Mouse (Mus musculus) E14TG2a.4 (cell line): ENCODE results near the gene Rsl1d1.
"Not testable (repeated sequence)": the region's sequence is repeated elsewhere in the genome, so short reads cannot be mapped to it uniquely, and the experiment has no call there.

ENCODE experiments used
- H3K27me3 ChIP-seq: 2 replicates; pipeline ENCODE4 v1.6.1; 2014; ENCODE audit warnings: low read length, control low read depth; ENCODE audit not compliant: insufficient read depth
- H3K36me3 ChIP-seq: 2 replicates; pipeline ENCODE4 v1.6.1; 2014; ENCODE audit warnings: low read length, control low read depth; ENCODE audit not compliant: insufficient read depth
- H3K4me1 ChIP-seq: replicated peaks from 2 replicates; pipeline ENCODE4 v1.6.1; 2014; ENCODE audit warnings: low read depth, low read length, control low read depth
- H3K4me3 ChIP-seq: replicated peaks from 2 replicates; pipeline ENCODE4 v1.5.1; 2014; ENCODE audit warnings: mild to moderate bottlenecking, low read length
- H3K9me3 ChIP-seq: 2 replicates; pipeline ENCODE4 v1.6.1; 2014; ENCODE audit warnings: low read length, control low read depth
- CTCF ChIP-seq: conservative IDR thresholded peaks from 2 replicates; pipeline ENCODE4 v1.5.1; 2014; ENCODE audit warnings: low read length
- NANOG ChIP-seq: IDR thresholded peaks from 2 replicates; pipeline ENCODE4 v1.6.1; 2014; ENCODE audit warnings: borderline replicate concordance, low read length, mixed read lengths
- POU5F1 ChIP-seq: IDR thresholded peaks from 2 replicates; pipeline ENCODE4 v1.6.1; 2014; ENCODE audit warnings: low read length, borderline replicate concordance

The Rsl1d1 gene

DNA sequence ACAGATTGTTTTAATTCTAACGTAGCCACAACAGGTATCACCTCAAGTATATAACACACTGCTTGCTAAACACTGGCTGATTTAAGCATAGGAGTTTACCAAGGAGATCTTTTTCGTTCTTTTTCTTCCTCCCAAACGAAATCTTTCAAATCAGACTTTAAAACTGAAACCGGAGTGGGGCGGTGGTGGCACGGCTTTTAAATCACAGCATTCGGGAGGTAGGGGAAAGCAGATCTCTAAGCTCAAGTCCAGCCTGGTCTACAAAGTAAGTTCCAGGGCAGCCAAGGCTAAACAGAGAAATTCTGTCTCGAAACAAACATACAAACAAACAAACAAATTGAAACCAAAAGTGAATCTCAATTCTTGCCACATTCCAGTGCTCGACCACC is 28.0 kb downstream of the Rsl1d1 start:
- Histone ChIP-seq H3K9me3 (peaks cover 5% of the 10 kb centered on the region), H3K4me1 (peaks cover 52% of the 10 kb centered on the region), H3K4me3 (peak overlapping the region; percentile 98), H3K27me3 (peaks cover 20% of the 10 kb centered on the region), H3K36me3 (no peaks in the 10 kb centered on the region)
- TF ChIP-seq CTCF (no peak), NANOG (no peak), POU5F1 (no peak)

DNA sequence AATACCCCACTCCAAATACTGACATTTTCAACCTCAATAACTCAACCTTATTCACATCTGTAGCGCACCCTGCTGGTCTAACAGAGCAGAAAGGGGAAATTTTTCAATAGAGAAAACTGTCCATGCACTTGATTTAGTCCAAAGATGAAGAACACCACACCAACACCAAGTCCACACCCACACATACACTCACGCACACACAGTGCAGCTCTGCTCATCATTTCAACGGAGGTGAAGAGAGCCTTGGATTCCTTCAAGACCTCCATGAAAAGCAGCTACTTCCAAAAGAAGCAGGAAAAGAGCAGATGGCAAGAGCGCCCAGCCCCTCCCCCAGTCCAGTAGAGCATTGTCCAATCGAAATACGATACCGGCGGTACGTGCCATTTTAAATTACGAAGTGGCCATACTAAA is 28.5 kb downstream of the Rsl1d1 start:
- H3K27me3 ChIP-seq: peaks cover 20% of the 10 kb centered on the region
- peaks cover 5% of the 10 kb centered on the region for H3K9me3 ChIP-seq
- H3K4me3 ChIP-seq: peak overlapping the region; percentile 98
- no peak for TF ChIP-seq POU5F1
- peak; percentile 47 for TF ChIP-seq CTCF
- H3K4me1 ChIP-seq: peaks cover 52% of the 10 kb centered on the region
- H3K36me3 ChIP-seq: no peaks in the 10 kb centered on the region

DNA sequence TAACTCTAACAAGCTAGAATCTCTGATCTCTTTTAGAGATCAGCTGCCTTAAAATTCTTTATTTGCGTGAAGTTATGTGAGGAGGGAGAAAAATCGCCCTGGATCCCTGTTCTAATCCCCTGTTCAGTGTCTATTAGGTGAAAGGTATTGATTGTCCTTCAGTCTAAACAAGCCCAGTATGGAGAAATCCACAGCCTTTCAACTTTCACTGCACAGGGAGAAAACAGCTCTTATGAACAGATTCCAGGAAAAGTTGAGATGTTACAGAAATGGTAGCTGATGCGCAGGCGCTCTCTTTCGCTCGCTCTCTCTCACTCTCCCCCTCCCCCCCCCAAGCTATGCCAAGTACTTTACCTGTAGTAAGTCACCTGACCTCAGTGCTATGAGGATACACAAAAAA is 31.5 kb downstream of the Rsl1d1 start:
- Histone ChIP-seq H3K9me3 (no peaks in the 10 kb centered on the region), H3K36me3 (no peaks in the 10 kb centered on the region), H3K4me3 (no peak overlapping the region), H3K4me1 (peaks cover 42% of the 10 kb centered on the region), H3K27me3 (no peaks in the 10 kb centered on the region)
- TF ChIP-seq CTCF (no peak), POU5F1 (no peak), NANOG (no peak)

DNA sequence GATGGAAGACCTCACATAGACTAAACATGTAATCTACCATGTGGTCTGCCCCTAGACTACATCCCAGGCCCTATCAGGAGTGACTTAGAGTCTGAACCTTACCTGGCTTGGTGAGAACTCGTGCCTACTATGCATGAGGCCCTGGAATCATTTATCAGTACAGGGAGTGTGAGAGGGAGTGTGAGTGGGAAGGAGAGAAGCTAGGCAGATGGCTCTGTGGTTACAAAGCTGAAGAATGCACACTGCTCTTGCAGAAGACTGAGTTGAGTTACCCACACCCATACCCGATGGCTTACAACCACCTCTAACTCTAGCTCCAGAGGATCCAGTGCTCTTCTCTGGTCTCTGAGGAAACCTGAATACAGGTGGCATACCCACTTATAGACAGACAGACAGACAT is 36.7 kb downstream of the Rsl1d1 start:
- no peaks in the 10 kb centered on the region for H3K27me3 ChIP-seq
- no peak overlapping the region for H3K4me3 ChIP-seq
- peaks cover 15% of the 10 kb centered on the region for H3K4me1 ChIP-seq
- peaks cover 23% of the 10 kb centered on the region for H3K36me3 ChIP-seq
- no peaks in the 10 kb centered on the region for H3K9me3 ChIP-seq
- no peak for TF ChIP-seq POU5F1
- TF ChIP-seq NANOG: no peak
- TF ChIP-seq CTCF: no peak

DNA sequence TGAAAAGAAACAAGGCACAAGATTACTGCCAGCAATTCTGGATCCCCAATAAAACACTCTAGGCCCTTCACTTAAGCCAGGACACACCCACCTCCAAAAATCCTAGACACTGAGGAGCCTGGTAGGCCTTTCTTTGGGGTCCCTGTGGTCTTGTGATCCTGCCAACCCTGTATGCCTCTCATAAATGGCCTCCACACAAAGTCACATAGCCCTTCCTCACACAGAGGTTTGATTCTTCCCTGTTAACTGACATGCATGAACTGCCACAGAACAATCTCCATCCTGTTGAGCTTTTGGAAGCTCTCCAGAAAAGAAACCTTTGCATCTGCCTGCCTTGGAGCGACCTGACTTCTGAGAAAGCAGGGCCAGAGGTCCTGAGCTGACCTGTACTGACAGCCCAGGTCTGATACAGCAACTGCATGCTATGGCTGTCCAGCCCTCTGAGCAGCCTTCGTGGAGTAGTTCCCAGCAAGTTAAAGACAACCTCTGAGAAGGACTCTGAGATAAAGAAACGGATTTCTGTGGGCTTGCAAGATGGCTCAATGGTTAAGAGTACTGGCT is 38.4 kb downstream of the Rsl1d1 start:
- peaks cover 30% of the 10 kb centered on the region for H3K36me3 ChIP-seq
- H3K9me3 ChIP-seq: no peaks in the 10 kb centered on the region
- no peak overlapping the region for H3K4me3 ChIP-seq
- TF ChIP-seq CTCF (no peak), NANOG (no peak), POU5F1 (no peak)
- H3K4me1 ChIP-seq: peaks cover 6% of the 10 kb centered on the region; the same call in 1 of the 2 replicates
- H3K27me3 ChIP-seq: no peaks in the 10 kb centered on the region

DNA sequence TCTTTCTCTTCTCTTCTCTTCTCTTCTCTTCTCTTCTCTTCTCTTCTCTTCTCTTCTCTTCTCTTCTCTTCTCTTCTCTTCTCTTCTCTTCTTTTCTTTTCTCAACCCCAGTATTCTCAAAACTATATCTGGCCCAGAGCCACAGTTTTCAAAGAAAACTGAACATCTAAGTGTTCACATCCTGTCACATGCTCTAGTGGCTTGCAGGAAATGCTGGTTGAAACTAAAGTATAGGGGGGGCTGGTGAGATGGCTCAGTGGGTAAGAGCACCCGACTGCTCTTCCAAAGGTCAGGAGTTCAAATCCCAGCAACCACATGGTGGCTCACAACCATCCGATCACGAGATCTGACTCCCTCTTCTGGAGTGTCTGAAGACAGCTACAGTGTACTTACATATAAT is 45.4 kb downstream of the Rsl1d1 start:
- not testable (repeated sequence) for H3K4me1 ChIP-seq, H3K9me3 ChIP-seq, H3K27me3 ChIP-seq, H3K4me3 ChIP-seq
- H3K36me3 ChIP-seq: peaks cover 78% of the 10 kb centered on the region

DNA sequence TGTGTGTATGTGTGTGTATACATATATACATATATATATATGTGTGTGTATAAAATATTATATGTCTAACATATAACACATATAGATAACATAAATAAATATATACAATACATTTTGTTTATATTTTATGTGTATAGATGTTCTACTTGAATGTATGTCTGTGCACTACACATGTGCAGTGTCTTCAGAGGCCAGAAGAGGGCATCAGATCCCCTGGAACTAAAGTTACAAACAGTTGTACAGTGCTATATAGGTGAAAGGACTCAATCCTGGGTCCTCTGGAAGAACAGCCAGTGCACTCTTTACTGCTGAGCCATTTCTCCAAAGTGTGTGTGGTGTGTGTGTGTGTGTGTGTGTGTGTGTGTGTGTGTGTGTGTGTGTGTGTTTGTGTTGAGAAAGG is 48.6 kb downstream of the Rsl1d1 start:
- peaks cover 79% of the 10 kb centered on the region for H3K36me3 ChIP-seq
- H3K27me3 ChIP-seq: no peaks in the 10 kb centered on the region
- TF ChIP-seq POU5F1 (no peak), CTCF (peak; percentile 44), NANOG (no peak)
- H3K4me3 ChIP-seq: no peak overlapping the region
- no peaks in the 10 kb centered on the region for H3K9me3 ChIP-seq
- H3K4me1 ChIP-seq: no peaks in the 10 kb centered on the region

DNA sequence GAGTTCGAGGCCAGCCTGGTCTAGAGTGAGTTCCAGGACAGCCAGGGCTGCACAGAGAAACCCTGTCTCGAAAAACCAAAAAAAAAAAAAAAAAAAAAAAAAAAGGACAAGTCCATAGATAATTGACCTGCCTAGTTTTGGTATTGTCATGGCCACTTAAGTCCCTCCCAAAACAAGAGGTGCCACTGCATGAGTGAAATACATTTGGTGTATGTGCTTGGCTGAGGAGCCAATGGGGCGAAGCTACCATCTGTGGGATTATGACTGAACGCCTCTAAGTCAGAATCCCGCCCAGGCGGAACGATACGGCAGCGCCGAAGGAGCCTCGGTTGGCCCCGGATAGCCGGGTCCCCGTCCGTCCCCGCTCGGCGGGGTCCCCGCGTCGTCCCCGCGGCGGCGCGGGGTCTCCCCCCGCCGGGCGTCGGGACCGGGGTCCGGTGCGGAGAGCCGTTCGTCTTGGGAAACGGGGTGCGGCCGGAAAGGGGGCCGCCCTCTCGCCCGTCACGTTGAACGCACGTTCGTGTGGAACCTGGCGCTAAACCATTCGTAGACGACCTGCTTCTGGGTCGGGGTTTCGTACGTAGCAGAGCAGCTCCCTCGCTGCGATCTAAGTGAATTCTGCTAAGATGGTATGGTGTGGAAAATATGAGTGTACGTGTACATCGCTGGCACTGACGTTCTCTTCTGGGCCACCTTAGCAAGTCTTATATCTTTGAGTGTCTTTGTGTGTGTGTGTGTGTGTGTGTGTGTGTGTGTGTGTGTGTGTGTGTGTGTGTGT is 59.2 kb downstream of the Rsl1d1 start:
- H3K9me3 ChIP-seq, H3K4me3 ChIP-seq, H3K27me3 ChIP-seq, H3K4me1 ChIP-seq: not testable (repeated sequence)
- peaks cover 62% of the 10 kb centered on the region for H3K36me3 ChIP-seq
